Mouse (Mus musculus) small intestine, adult 2 months (tissue): ENCODE data around the gene Ppp1r16b. TPM values are rescaled to one million over a fixed set of nuclear protein-coding genes. Genes with fewer than 3 reads are reported as not detected.

ENCODE experiments used
- H3K27ac ChIP-seq: fragments of 200-500 bp; 2 replicates; pipeline ENCODE4 v1.5.1; 2012; ENCODE audit warnings: low read depth, low read length, control low read depth, inconsistent platforms; ENCODE audit not compliant: insufficient read depth
- H3K27me3 ChIP-seq: fragments of 200-500 bp; 2 replicates; pipeline ENCODE4 v1.6.1; 2012; ENCODE audit warnings: mild to moderate bottlenecking, moderate library complexity, low read length, inconsistent platforms; ENCODE audit not compliant: control insufficient read depth, insufficient read depth
- H3K36me3 ChIP-seq: fragments of 200-500 bp; 2 replicates; pipeline ENCODE4 v1.6.1; 2012; ENCODE audit warnings: mild to moderate bottlenecking, low read length, control low read depth, inconsistent platforms; ENCODE audit not compliant: control insufficient read depth, insufficient read depth
- H3K4me1 ChIP-seq: fragments of 200-500 bp; 2 replicates; pipeline ENCODE4 v1.6.1; 2012; ENCODE audit warnings: low read length, inconsistent platforms, mixed read lengths; ENCODE audit not compliant: control insufficient read depth, insufficient read depth, insufficient read length
- H3K4me3 ChIP-seq: fragments of 200-500 bp; 2 replicates; pipeline ENCODE4 v1.5.1; 2012; ENCODE audit warnings: low read depth, mild to moderate bottlenecking, control low read depth, inconsistent platforms, low read length, moderate library complexity
- CTCF ChIP-seq: fragments of 200-500 bp; IDR thresholded peaks from 2 replicates; pipeline ENCODE4 v1.5.1; 2012; ENCODE audit warnings: low read depth, mild to moderate bottlenecking, control low read depth, inconsistent platforms, low read length, moderate library complexity, mixed read lengths; ENCODE audit not compliant: insufficient replicate concordance, insufficient read length; ENCODE audit errors: extremely low read depth
- POLR2A ChIP-seq: fragments of 200-500 bp; IDR thresholded peaks from 2 replicates; pipeline ENCODE4 v1.6.1; 2012; ENCODE audit warnings: low read depth, mild to moderate bottlenecking, control low read depth, inconsistent platforms, low read length, moderate library complexity
- WGBS: fragments of 180-500 bp; shearing (Covaris S2); methylation state at CpG from one replicate; pipeline ENCODE4 v1.1.7; 2018; 5-methylcytosine and 5-hydroxymethylcytosine counted together
- polyA plus RNA-seq: library from polyadenylated mRNA; depleted of rRNA; stranded (reverse); fragments of >200 nt; gene quantifications from 2 replicates; pipeline ENCODE4 v1.2.3, GENCODE M21; 2012

Gene Ppp1r16b
- polyA plus RNA-seq, 1 experiment: 3.9 TPM

- Histone ChIP-seq H3K36me3 (no peaks in the 10 kb centered on the region), H3K27ac (peak overlapping the region; percentile 5; the same call in 1 of the 2 replicates), H3K4me1 (peaks cover 5% of the 10 kb centered on the region; the same call in 1 of the 2 replicates), H3K27me3 (no peaks in the 10 kb centered on the region), H3K4me3 (no peak overlapping the region)
- no peak for TF ChIP-seq CTCF
- no peak for TF ChIP-seq POLR2A
- 51% methylated on average over 12 of the region's 12 CpGs for WGBS
Measured at GRCm38 (mm10) chr2:158711929-158712751, 46.9 kb downstream of the Ppp1r16b start.

- TF ChIP-seq CTCF: no peak
- TF ChIP-seq POLR2A: no peak
- H3K27ac ChIP-seq: no peak overlapping the region
- WGBS: 74% methylated on average over 6 of the region's 6 CpGs
Measured at GRCm38 (mm10) chr2:158714826-158715225, 49.6 kb downstream of the Ppp1r16b start.

GRCm38 (mm10) chr2:158716066-158716465, 50.9 kb downstream of the Ppp1r16b start:
- H3K27ac ChIP-seq: no peak overlapping the region
- no peaks in the 10 kb centered on the region for H3K36me3 ChIP-seq
- TF ChIP-seq POLR2A (no peak), CTCF (no peak)
- H3K4me1 ChIP-seq: peaks cover 10% of the 10 kb centered on the region
- H3K27me3 ChIP-seq: no peaks in the 10 kb centered on the region
- H3K4me3 ChIP-seq: no peak overlapping the region
- WGBS: 31% methylated on average over 5 of the region's 5 CpGs

More at GRCm38 (mm10) chr2:158714826-158715225, 49.6 kb downstream of the Ppp1r16b start:
- Histone ChIP-seq H3K36me3 (no peaks in the 10 kb centered on the region), H3K4me3 (no peak overlapping the region), H3K4me1 (peaks cover 3% of the 10 kb centered on the region; the same call in 1 of the 2 replicates), H3K27me3 (no peaks in the 10 kb centered on the region)

GRCm38 (mm10) chr2:158717551-158718418, 52.6 kb downstream of the Ppp1r16b start:
- Histone ChIP-seq H3K27me3 (no peaks in the 10 kb centered on the region), H3K27ac (0 out of 2 replicates have a peak overlapping the region, but pooled peaks have one; percentile 83), H3K4me1 (peaks cover 10% of the 10 kb centered on the region), H3K36me3 (no peaks in the 10 kb centered on the region), H3K4me3 (no peak overlapping the region)
- no peak for TF ChIP-seq POLR2A
- TF ChIP-seq CTCF: no peak
- WGBS: 63% methylated on average over 5 of the region's 5 CpGs

GRCm38 (mm10) chr2:158718816-158719549, 53.8 kb downstream of the Ppp1r16b start:
- H3K4me3 ChIP-seq: no peak overlapping the region
- TF ChIP-seq CTCF: no peak
- TF ChIP-seq POLR2A: no peak
- WGBS: 71% methylated on average over 12 of the region's 12 CpGs
- no peaks in the 10 kb centered on the region for H3K36me3 ChIP-seq
- no peaks in the 10 kb centered on the region for H3K27me3 ChIP-seq
- H3K27ac ChIP-seq: peak overlapping the region; percentile 84
- peaks cover 12% of the 10 kb centered on the region for H3K4me1 ChIP-seq

GRCm38 (mm10) chr2:158720715-158721370, 55.6 kb downstream of the Ppp1r16b start:
- H3K4me1 ChIP-seq: peaks cover 10% of the 10 kb centered on the region
- no peaks in the 10 kb centered on the region for H3K27me3 ChIP-seq
- no peaks in the 10 kb centered on the region for H3K36me3 ChIP-seq
- peak overlapping the region; percentile 7; the same call in 1 of the 2 replicates for H3K27ac ChIP-seq
- 63% methylated on average over 16 of the region's 16 CpGs for WGBS
- TF ChIP-seq CTCF: no peak
- TF ChIP-seq POLR2A: no peak
- H3K4me3 ChIP-seq: no peak overlapping the region
